Mouse (Mus musculus) monocyte, adult 5-6 weeks (primary cell): ENCODE data around the gene Ugt3a1. TPM values are rescaled to one million over a fixed set of nuclear protein-coding genes. Genes with fewer than 3 reads are reported as not detected.
A peak's percentile ranks its signal among the peaks of the same experiment; 100 is the strongest.

Experiments
- ATAC-seq: fragments of 153-309, 156-312 bp; replicated peaks from 2 replicates; pipeline ENCODE4 v1.8.0; 2017; ENCODE audit warnings: mild to moderate bottlenecking; ENCODE audit not compliant: low TSS enrichment, insufficient number of reproducible peaks, severe bottlenecking, poor library complexity, low FRiP score
- total RNA-seq: library from RNA; stranded (forward); fragments of 200-1000, 200-491, 200-594 nt; gene quantifications from 3 replicates; pipeline ENCODE4 v1.2.3, GENCODE M21; 2017

The Ugt3a1 gene
- total RNA-seq = not detected in 3 replicates

DNA sequence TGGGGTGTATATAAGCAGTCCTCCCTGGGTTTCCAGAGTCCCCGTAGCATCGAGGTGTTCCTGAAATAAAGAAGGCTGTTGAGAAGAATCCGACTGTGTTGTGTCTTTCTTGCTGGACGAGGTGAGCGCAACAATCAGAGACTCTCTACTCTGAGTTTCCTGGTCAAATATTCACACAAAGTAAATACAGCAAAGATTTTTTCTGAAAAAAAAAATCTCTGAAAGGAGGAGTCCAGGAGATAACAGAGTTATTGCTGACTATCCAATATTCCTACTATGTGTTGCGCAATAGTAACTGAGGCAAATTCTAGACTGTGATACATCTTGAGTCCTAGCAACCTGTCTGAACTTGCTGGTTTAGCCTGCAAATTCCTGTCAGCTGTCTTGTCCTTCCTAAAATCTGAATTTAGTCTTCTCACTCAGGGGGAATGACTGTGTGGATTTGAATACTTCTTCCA is at the start of gene Ugt3a1:
Gene Ugt3a1, plus strand, starts transcription at position 51 of the 458 bp plus-strand sequence.
- ATAC-seq = no peak

DNA sequence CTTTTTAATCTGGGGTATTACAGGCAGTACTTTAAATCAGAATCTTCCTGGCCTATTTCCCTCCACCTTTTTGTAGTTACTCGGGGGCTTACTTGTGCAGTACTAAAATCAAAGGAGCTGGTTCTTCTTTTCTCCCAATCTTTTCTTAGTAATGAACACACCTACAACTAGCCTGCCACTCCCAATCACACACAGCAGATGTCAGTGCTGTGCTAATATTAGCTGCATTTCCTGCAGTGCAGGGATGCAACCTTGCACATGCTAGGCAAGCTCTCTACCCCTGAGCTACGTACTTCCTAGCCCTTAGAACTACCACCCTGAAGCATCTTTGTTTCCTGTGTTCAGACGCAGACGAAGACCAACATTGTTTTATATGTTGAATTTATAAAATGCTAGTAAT is 45.8 kb upstream of the Ugt3a1 start:
- 0 out of 2 replicates have a peak, but pooled peaks have one; percentile 17 for ATAC-seq

DNA sequence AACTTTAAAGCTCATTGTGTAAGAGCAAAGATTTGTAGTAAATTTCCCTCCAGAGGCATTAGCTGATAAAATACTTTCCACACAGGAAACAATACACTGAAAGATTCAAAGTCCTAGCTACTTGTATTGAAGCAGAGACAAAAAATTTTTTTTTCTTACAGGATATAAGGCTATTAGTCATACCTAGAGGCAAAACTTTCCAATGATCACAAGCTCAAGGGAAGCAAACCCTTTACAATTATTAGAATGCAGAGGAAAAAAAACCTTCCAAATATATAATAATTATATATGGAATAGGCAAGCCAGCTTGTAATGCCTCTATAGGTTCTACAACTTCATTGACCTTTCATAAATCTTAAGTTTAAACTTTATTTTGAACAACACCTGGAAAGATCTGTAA is 30.3 kb upstream of the Ugt3a1 start:
- no peak for ATAC-seq

DNA sequence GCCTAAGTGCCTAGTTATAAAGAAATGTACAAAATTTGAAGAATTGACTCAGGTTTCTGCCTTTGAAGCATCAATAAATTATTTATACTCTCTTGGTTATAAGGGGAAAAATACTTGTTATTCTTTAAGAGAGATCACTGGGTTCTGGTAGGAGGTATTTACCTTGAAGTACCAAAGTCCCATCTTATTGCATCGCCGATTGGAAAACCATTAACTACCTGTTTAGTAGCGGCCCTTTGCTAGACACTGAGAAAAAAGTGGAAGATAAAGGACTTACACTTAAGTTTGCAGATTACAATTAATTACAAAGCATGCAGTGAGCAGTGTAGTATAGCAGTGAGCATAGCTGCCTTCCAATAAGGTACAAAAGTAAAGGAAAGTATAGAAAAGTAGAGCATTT is 23.8 kb upstream of the Ugt3a1 start:
- ATAC-seq = no peak

DNA sequence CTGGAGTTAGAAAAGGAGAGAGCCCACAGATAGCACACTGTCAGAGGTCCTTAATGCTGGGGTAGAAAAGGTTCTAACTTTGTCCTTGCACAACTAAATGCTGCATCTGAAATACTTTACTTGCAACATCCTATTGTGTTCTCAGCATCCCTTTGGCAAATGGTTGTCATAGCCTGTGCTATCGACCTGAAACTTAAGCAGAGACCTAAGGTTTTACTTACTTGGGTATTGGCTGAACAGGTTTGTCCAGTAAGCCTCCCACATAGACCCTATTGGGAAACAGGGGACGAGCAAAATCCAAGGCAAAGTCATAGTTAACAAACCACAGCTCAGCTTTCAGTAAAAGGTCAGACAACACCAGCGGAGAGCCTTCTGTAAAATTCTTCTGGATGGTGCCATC is 16.1 kb upstream of the Ugt3a1 start:
- no peak for ATAC-seq

DNA sequence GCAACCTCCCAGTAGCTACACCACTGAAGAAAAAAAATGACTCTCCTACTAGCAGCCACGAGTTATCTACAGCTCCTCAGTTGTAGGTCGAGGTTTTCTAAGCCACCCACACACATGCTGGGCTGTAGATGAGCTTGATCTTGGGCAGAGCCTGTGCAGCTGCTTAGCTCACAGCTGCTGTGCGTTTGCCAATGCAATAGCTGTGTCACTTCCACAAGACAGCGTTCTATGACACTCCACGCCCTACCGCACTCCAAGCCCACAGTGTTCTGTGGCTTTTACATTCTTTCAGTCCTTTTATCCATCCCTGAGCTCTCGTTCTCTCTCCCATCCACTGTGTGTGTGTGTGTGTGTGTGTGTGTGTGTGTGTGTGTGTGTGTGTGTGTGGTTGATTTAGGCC is 4.8 kb upstream of the Ugt3a1 start:
- ATAC-seq = no peak

DNA sequence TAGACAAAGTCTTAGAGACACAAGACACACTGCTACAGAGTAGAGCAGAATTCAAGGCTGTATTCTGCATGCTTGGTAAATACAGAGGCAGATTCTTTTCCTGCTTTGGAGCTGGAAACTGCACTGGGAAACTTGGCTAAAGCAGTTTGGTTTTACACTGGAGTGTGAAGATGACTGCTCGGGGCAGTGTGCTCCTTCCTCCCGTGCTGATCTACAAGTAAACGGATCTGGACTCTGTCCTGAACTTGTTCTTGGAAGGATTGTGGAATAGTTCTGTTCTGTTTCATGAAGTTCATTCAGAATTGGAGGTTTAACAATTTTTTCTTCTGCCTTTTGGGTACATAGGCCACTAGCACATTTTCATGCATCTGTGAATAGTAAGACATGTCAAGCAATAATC is 2.3 kb downstream of the Ugt3a1 start:
- ATAC-seq = no peak

DNA sequence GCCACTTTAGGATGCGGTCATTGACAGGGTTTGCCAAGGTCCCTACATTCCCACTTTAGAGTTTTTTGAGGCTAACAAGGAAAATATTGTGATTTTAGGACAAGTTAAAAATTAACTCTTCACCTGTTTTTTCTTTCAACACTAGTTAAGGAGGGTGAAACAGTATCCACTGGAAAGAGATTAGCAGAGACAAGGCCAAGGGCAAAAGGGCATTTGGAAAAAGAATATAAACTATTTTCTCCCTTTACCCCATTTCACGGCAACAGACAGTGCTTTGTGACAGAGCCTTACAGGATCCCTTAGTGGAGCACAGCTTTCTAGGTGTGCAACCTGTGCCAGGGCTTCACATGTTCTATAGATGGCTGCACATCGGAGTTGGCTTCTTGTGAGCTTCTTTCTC is 2.9 kb downstream of the Ugt3a1 start:
- no peak for ATAC-seq

DNA sequence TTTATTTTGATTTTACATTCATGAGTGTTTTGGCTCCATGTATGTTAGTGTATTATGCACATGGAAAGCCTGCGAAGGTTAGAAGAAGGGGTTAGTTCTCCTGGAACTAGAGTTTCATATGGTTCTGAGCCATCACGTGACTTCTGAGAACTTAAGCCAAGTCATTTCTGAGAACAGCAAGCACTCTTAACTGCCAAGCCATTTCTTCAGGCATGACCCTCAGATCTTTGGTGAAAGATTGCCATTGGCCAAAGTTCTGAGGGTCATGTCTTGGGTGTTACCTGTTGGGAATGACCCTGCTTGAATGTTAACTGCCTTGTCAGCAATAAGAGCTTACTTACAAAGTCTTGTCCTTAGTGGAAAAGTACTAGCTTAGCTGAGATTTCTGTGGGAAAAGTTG is 6.5 kb downstream of the Ugt3a1 start:
- ATAC-seq = no peak

DNA sequence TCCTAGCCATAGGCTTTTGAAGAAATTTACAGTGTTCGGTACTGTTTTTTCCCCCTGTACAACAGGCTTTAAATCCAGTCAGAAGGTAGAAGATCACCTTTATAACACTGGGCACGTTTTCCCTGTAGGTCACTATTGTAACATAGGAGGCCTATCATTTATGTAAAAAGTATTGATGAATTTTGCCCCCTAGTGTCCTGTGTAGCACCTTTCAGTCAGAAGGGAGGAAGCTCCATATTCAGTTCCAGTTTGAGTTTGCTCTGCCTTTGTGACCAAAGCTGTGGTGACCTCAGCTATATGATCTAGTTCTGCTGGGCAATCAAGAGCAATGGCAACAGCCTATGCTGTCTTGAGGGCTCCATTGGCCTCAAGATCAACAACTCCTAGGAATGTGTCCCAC is 13.0 kb downstream of the Ugt3a1 start:
- no peak for ATAC-seq

DNA sequence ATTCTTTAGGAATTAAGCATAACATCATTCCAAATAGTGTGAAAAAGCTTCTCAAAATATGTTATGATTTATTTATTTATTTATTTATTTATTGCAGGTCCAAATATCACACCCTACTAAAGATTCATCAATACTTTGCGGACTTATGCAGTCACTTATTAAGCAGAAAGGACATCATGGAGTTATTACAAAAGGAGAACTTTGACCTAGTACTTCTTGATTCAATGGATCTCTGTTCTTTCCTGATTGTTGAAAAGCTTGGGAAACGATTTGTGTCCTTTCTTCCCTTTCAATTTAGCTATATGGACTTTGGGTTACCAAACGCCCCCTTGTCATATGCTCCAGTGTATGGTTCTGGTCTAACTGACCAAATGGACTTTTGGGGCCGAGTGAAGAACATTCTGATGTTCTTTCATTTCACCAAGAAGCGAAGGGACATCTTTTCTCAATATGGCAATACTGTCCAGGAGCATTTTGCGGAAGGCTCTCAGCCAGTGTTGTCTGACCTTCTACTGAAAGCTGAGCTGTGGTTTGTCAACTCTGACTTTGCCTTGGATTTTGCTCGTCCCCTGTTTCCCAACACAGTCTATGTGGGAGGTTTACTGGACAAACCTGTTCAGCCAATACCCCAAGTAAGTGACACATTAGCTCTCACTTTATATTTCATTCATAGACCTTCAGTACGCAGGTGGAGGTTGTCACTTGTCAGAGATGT is 29.4 kb downstream of the Ugt3a1 start:
- ATAC-seq = no peak

DNA sequence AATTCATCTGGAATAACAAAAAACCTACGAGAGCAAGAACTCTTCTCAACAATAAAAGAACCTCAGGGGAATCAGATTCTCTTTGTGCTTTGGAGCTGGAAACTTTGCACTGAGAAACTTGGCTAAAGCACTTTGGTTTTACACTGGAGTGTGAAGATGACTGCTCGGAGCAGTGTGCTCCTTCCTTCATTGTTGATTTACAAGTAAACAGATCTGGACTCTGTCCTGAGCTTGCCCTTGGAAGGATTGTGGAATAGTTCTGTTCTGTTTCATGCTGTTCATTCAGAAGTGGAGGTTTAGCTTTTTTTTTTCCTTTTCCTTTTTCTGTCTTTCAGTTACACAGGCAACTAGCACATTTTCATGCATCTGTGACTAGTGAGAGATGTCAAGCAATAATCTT is 57.9 kb downstream of the Ugt3a1 start:
- no peak for ATAC-seq

DNA sequence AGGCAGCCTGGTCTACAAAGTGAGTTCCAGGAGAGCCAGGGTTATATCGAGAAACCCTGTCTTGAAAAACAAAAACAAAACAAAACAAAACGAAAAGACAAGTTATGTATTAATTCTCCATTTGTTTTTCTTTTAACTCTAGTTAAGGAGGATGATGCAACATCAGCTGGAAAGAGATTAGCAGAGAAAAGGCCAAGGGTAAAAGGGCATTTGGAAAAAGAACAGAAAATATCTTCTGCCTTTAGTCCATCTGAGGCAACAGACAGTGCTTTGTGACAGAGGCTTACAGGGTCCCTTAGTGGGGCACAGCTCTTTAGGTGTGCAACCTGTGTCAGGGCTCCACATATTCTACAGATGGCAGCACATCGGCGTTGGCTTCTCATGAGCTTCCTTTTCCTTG is 58.7 kb downstream of the Ugt3a1 start, which contains the start of gene Ugt3a2:
Gene Ugt3a2, plus strand, starts transcription at position 210 of the 400 bp plus-strand sequence.
- no peak for ATAC-seq

DNA sequence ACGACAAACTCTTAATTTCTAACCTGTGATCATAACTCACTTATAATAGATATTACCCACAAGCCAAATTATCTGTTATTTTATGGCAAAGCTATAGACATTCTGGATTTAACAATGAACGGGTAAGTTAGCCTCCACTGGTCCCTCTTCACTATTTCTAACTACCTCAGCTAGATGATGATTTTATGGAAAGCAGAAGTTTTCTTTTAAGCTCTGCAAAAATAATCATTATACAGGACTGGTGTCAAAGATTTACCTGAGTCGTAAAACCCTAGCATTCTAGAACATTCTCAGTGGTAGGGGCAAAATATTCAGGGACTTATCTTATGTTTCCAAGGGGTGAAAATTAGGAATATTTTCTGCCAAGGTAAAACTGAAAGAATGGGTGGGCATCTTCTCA is 59.9 kb downstream of the Ugt3a1 start:
- no peak for ATAC-seq

DNA sequence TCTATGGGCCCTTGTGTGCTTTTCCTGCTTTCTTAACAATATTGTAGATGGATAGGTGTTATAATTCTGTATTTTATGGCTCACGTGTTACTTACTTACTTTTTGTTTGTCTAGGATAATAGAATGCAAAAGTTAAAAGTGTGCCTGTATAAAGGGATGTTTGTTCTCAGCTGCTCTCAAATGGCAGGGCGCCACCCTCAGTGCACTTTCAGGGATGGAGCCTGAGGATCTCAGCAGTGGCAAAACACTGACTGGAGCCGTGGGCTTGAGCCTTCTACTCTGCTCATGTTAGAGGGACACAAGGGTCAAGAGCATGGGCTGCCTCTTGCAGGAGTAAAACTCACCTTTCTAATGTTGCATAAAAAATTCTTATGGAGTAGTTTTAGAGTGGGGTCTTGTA is 60.3 kb downstream of the Ugt3a1 start:
- no peak for ATAC-seq

DNA sequence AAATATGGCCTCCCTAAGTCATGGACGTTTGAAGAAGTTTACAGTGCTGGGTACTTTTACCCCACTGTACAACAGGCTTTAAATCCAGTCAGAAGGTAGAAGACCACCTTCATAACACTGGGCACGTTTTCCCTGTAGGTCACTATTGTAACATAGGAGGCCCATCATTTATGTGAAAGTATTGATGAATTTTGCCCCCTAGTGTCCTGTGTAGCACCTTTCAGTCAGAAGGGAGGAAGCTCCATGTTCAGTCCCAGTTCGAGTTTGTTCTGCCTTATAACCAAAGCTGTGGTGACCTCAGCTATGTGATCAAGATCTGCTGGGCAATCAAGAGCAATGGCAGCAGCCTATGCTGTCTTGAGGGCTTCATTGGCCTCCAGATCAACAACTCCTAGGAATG is 72.1 kb downstream of the Ugt3a1 start:
- no peak for ATAC-seq

DNA sequence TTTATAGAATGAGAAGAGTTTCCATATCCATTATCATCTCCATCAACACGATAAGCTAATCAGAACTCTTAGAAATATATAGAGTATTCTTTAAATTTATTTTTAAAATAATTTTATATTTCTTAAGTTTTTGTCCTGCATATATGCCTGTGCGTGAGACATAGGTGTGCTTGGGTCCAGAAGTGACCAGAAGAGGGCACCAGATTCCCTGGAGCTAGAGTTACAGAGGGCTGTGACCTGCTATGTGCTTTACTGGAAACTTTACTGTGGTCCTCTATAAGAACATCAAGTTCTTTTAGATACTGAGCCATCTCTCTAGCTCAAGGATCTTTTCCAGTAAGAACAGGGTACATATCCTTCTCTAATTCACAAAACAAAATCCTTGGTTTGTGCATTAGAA is 86.1 kb downstream of the Ugt3a1 start:
- no peak for ATAC-seq
